Mouse (Mus musculus) MEL (cell line): Measurements from ENCODE around the gene Fryl.

ENCODE experiments used
- CTCF ChIP-seq, 3 experiments: IDR thresholded peaks in 2 of 3; conservative IDR thresholded peaks in 1 of 3; 2 replicates each; pipeline ENCODE4 v1.5.1; 2011 to 2012; ENCODE audit warnings: low read length in 3 of 3, low read depth in 2 of 3, mild to moderate bottlenecking in 2 of 3, improper control_type of control experiment in 1 of 3, inconsistent platforms in 1 of 3, mixed read lengths in 1 of 3, moderate library complexity in 1 of 3; ENCODE audit not compliant: control insufficient read depth in 1 of 3, insufficient read depth in 1 of 3, poor library complexity in 1 of 3, severe bottlenecking in 1 of 3
- EP300 ChIP-seq, 2 experiments: IDR thresholded peaks; 2 replicates each; pipeline ENCODE4 v1.6.1; 2011; ENCODE audit warnings: improper control_type of control experiment in 2 of 2, low read length in 2 of 2, low read depth in 1 of 2, mild to moderate bottlenecking in 1 of 2
- JUND ChIP-seq: IDR thresholded peaks from 2 replicates; pipeline ENCODE4 v1.6.1; 2011; ENCODE audit warnings: low read depth, mild to moderate bottlenecking, improper control_type of control experiment, low read length
- MAFK ChIP-seq: IDR thresholded peaks from 2 replicates; pipeline ENCODE4 v1.6.1; 2011; ENCODE audit warnings: low read depth, mild to moderate bottlenecking, low read length, improper control_type of control experiment, borderline replicate concordance
- NELFE ChIP-seq: IDR thresholded peaks from 2 replicates; pipeline ENCODE4 v1.6.1; 2011; ENCODE audit warnings: low read depth, low read length, improper control_type of control experiment
- POLR2AphosphoS2 ChIP-seq: IDR thresholded peaks from 2 replicates; pipeline ENCODE4 v1.6.1; 2011; ENCODE audit warnings: low read length, improper control_type of control experiment
- UBTF ChIP-seq: IDR thresholded peaks from 2 replicates; pipeline ENCODE4 v1.6.1; 2012; ENCODE audit warnings: low read depth, mild to moderate bottlenecking, inconsistent platforms, low read length, improper control_type of control experiment, moderate library complexity, borderline replicate concordance; ENCODE audit not compliant: insufficient read depth

DNA sequence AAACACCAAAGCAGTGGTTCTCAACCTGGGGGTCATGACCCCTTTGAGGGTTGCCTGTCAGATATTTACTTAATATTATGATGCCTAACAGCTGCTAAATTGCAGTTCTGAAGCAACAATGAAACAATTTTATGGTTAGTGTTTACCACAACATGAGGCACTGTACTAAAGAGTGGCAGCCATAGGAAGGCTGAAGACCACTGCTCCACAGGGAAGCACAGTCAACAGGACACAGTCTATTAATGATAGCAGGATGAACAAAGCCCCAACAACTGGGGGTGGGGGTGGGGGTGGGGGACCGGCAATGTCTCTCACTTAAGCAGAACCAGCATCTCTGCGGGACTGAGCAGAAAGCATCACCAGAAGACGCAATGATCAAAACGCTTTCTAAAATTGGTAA is 80.1 kb downstream of the Fryl start:
- no peak for TF ChIP-seq MAFK
- TF ChIP-seq JUND: no peak
- TF ChIP-seq EP300 (IDR thresholded peaks at IDR 0.05; ENCODE audit: low read depth in 1 of 2, low read length in 2 of 2): no peak
- TF ChIP-seq NELFE: no peak
- no peak for TF ChIP-seq CTCF (IDR thresholded peaks at IDR 0.05 in 2 of 3, conservative IDR thresholded peaks at IDR 0.05 in 1 of 3; ENCODE audit: control insufficient read depth in 1 of 3, insufficient read depth in 1 of 3, low read depth in 2 of 3, low read length in 3 of 3, poor library complexity in 1 of 3, severe bottlenecking in 1 of 3)
- no peak for TF ChIP-seq POLR2AphosphoS2
- no peak for TF ChIP-seq UBTF
